Mouse (Mus musculus) induced T-regulatory cell, adult 2 months (primary cell): ENCODE measurements around the gene Lats2.
A peak's percentile ranks its signal among the peaks of the same experiment; 100 is the strongest.
"Not testable (repeated sequence)": the region's sequence is repeated elsewhere in the genome, so short reads cannot be mapped to it uniquely, and the experiment has no call there.

Experiments
- DNase-seq: peaks from one replicate; pipeline ENCODE4 v3.0.0-alpha.2; 2012; ENCODE audit warnings: low read depth

The Lats2 gene

GRCm38 (mm10) chr14:57695550-57695949, 62.6 kb downstream of the Lats2 start:
- DNase-seq = peak; percentile 55

- DNase-seq = no peak
These were observed 63.9 kb downstream of the Lats2 start for GRCm38 (mm10) chr14:57694246-57694645.

GRCm38 (mm10) chr14:57692517-57693130, 65.6 kb downstream of the Lats2 start:
- no peak for DNase-seq

GRCm38 (mm10) chr14:57691316-57691715, 66.9 kb downstream of the Lats2 start:
- DNase-seq = no peak

- DNase-seq = no peak
These were observed 67.5 kb downstream of the Lats2 start for GRCm38 (mm10) chr14:57690681-57691080.

GRCm38 (mm10) chr14:57688066-57688465, 70.1 kb downstream of the Lats2 start:
- not testable (repeated sequence) for DNase-seq

GRCm38 (mm10) chr14:57687441-57687840, 70.7 kb downstream of the Lats2 start:
- no peak for DNase-seq

GRCm38 (mm10) chr14:57686647-57687046, 71.5 kb downstream of the Lats2 start:
- no peak for DNase-seq

- peak; percentile 82 for DNase-seq
These were observed 73.6 kb downstream of the Lats2 start for GRCm38 (mm10) chr14:57684579-57684978.

GRCm38 (mm10) chr14:57682751-57683150, 75.4 kb downstream of the Lats2 start:
- DNase-seq = no peak

GRCm38 (mm10) chr14:57679958-57680535, 78.1 kb downstream of the Lats2 start:
- peak; percentile 93 for DNase-seq

GRCm38 (mm10) chr14:57679523-57679922, 78.7 kb downstream of the Lats2 start:
- DNase-seq = no peak

- DNase-seq = no peak
These were observed 82.7 kb downstream of the Lats2 start for GRCm38 (mm10) chr14:57675481-57675880.

- no peak for DNase-seq
These were observed 92.6 kb downstream of the Lats2 start for GRCm38 (mm10) chr14:57665628-57665950.

GRCm38 (mm10) chr14:57664822-57665627, 93.2 kb downstream of the Lats2 start, which contains the start of gene Xpo4:
TSS of gene Xpo4 (minus strand) at chr14:57665430.
- DNase-seq = peak; percentile 91

- DNase-seq = peak; percentile 72
These were observed 93.8 kb downstream of the Lats2 start for GRCm38 (mm10) chr14:57664311-57664821.

GRCm38 (mm10) chr14:57663630-57664029, 94.6 kb downstream of the Lats2 start:
- DNase-seq = no peak

GRCm38 (mm10) chr14:57658301-57658700, 99.9 kb downstream of the Lats2 start:
- peak; percentile 69 for DNase-seq

- peak; percentile 79 for DNase-seq
These were observed 100.7 kb downstream of the Lats2 start for GRCm38 (mm10) chr14:57657500-57657899.

- DNase-seq = peak; percentile 34
These were observed 101.7 kb downstream of the Lats2 start for GRCm38 (mm10) chr14:57656519-57656918.

GRCm38 (mm10) chr14:57649501-57649900, 108.7 kb downstream of the Lats2 start:
- DNase-seq = peak; percentile 60

GRCm38 (mm10) chr14:57646155-57646554, 112.0 kb downstream of the Lats2 start:
- DNase-seq = no peak
